Mouse (Mus musculus): Measurements from ENCODE around the gene Mcoln2.
"Not testable (repeated sequence)": the region's sequence is repeated elsewhere in the genome, so short reads cannot be mapped to it uniquely, and the experiment has no call there.

Gene Mcoln2

DNA sequence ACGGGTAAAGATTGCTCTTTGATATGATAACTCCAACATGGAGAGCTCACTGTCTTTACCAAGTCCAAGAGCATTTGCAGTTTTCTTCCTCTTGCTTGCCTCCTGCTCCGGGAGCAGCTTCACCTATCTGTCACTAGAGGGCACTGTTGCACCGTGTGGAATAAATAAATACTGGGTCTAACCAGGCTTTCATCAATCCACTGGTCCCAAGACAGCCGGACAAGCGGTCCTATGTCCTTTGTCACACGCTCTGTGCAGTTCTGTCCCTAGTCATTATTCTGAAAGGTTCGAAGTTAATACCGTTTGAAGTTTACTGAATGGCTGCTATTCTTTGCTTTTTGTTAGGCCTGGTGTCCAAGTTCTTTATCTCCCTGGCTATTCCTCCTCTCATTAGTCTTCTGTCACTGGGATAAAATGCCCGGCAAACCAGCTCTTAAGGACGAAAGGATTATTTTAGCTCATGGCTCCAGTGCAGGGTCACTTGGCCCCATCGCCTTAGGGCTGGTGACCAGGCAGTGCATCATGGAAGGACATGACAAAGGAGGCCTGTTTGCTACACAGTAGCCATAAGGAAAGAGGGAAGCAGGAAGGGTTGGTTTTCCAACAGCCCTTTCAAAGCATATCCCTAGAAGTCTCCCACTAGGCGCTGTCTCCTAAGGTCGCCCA lies 35.5 kb downstream of the Mcoln2 start:
- intact Hi-C loops (cut with DNase I) = loop anchor here (2.0 to 10.0 kb wide), 2 partner anchors 92 to 760 kb away; no protein-coding TSS in a partner anchor

DNA sequence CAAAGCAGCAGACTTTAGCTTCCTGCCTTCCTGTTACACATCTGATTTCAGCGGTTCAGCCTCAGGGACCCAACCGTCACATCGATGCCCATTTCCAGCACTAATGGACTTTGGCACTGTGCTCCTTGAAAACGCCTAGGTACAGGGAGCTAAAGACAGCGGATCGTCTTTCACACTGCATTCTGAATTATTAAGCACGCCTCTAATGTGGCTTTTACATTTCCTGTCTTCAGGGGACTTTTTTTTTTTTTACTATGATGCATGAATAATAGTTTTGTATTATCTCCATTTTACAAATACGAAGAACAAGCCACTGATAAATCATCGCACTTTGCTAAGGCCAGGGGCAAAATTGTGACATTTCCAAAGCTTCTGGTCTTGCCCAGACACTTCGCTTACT lies 36.4 kb downstream of the Mcoln2 start:
- intact Hi-C loops (cut with DNase I) = loop anchor here (10.0 kb wide), 1 partner anchor 759 kb away; no protein-coding TSS in a partner anchor

DNA sequence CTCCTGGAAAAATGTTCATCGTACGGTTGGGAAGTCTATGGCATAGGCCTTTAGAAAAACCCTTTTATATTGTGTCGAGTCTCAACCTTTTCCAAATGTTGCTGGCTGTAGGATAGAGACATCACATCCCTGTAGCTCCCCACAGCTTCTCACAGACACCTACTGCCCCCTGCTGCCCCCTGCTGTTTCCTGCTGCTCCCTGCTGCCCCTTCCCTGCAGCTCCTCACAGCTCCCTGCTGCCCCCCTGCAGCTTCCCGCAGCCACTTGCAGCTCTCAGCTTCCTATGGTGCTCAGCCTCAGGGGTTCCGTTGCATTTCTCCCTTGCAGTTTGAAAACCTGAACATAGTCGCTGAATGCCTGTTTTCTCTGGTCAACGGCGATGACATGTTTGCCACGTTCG lies 40.3 kb downstream of the Mcoln2 start:
- intact Hi-C loops (cut with DNase I) = loop anchor here (10.0 kb wide), 1 partner anchor 755 kb away; no protein-coding TSS in a partner anchor

DNA sequence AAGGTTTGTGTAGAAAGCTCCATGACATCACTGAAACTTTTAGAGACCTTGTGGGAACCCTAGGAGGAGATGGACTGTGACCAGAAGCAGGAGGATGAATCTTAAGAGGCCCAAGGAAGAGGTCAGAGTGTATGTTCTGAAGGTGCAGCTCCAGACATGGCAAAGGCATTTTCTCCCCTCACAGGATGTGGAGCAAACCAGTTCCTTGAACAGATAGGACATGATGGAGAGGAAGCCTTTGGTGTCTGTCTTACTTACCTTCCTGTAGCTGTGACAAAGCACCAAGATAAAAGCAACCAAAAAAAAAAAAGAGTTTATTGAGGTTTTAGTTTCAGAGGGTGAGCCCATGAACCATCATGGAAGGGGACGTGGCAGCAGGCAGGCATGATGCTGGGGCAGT lies 42.9 kb downstream of the Mcoln2 start:
- intact Hi-C loops (cut with DNase I) = no loop called here

DNA sequence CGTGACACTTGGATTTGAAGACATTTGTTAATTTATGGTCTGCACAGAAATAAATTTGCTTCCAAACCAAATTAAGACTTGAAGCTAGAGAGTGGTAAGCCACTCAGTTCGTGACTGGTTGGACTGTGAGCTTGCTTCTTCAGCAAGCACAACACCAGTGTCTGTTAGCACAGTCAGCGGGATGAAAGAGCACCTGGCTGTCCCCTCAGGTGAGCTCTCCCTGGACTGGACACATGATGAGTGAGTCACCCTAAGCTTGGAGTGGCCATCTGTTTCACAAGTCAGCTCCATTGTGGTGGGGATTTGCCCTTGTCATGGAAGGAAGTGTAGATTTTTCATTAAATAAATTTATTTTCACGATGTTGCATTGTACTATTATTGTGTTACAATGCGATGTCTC lies 45.5 kb downstream of the Mcoln2 start:
- intact Hi-C loops (cut with DNase I) = no loop called here

DNA sequence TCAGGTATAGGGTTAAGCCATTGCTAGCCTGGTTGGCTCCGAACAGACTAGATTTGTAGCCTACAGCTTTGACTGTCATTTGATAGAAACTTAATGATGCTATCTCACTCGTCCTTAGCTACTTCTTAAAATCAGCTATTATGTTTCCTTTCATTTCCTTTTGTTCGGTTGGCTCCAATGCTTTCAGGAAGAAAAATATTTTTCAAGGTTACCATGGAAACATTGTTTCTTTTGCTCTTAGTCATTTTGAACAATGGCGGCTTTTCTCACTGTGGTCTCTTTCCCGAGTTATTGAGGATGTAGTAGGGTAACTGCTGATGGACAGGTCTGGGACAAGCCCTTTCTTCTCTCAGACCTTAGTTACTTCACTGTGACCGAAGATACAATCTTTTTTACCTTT lies 46.7 kb downstream of the Mcoln2 start:
- intact Hi-C loops (cut with DNase I) = no loop called here

DNA sequence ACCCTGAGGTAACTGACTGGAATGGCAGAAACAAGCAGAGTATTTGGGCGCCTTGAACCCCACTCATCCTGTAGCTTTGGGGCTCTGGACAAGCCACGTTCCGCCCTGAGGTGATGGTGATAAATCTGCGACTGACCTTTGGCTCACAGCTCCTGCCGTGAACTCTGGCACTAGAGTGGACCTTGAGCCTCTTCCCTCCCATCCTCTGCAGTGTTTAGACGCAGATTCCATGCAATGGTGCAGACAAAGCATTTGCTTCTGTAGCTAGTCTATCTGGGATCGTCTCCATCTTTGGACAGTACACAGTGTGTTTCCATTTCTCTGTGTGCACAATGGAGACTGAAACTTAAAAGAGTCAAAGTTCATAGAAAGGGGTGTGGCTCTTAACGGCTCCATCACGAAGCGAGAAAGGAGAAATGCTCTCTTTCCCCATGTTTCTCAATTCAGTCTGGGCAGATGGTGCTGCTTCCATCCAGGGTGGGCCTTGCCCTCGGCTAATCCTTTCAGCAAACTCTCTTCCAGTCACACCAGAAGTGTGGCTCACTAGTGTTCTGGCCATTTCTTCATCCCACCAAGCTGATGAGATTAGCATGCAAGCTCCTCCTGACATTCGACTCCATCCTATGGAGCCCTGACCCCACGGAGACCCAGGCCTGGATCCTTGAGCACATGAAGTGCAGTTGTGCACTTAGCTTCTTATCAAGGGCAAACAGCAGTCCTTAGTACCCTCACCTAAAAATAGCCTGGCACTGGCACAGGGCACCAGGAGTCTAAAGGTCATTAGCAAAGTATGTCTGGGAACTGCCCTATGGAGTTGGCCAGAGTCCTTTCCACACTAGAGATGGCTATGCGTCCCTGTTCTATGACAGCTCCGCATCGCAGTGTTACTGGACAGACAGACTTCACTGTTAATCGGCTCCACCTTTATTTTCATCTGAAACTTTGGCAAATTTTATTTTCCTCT lies 47.4 kb downstream of the Mcoln2 start:
- intact Hi-C loops (cut with DNase I) = no loop called here

DNA sequence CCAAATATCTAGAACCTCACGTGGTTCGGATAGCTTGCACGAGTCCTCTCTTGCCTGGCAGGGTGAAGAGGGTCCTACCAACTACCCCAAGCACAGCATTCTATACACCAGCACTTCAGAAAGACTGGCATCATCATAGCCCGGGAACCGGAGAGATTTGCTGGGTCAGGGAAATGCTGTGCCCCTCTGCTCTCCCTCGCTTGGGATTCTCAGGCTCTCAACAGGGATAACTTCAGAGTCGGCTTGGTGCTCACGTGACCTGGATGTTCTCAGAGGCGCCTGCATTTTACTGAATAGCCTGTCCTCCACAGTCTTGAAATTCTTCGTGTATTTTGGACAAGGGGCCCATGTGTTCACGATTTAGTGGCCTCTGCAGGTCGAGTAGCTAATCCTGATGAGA lies 48.2 kb downstream of the Mcoln2 start:
- intact Hi-C loops (cut with DNase I) = no loop called here

DNA sequence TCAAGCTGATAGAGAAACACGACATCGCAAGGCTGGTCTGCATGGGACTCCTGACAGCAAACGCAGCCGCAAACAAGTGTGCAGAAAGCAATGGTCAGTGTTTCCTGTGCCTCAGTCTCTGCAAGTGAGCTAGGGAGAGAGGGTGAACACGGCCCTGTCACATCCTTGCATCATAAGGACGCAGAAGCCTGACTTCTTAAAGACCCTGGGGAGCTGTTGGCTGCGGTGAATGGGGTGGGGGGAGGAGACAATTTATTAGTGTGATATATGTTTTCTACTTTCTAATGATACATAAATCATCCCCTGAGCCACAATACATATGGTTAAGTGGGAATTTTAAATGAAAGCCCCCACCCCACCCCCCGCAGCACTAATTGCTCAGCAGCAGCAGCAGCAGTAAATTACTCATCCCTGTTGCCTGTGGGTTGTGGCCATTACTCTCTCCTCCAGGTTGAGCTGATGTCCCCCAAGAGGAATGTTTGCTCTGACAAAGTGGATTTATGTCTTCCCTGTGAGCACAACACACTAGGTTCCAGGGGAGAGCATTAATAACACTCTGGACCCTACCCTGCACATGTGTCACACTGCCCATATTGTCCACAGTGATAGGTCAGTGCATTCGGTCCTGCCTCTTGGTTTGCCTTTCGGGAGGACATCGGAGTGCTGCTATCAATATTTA lies 49.3 kb downstream of the Mcoln2 start:
- intact Hi-C loops (cut with DNase I) = no loop called here

DNA sequence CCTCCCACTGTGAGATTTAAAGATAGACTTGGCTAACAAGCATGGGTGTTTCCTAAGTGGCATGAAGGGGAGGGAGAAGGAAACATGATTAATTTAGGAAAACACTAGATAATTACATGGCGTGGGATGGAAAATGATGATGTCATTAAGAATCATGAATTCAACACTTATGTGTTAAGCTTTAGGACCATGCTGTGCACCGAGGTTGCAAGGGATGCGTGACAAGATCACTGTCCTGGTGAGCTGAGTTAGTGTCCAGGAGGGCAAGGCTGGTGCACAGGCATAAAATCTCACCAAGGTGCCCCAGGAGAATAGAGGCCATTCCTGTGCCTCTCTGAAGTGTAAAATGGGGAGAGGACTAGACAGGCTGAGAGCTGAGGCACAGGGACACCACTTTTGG lies 49.9 kb downstream of the Mcoln2 start:
- intact Hi-C loops (cut with DNase I) = no loop called here

DNA sequence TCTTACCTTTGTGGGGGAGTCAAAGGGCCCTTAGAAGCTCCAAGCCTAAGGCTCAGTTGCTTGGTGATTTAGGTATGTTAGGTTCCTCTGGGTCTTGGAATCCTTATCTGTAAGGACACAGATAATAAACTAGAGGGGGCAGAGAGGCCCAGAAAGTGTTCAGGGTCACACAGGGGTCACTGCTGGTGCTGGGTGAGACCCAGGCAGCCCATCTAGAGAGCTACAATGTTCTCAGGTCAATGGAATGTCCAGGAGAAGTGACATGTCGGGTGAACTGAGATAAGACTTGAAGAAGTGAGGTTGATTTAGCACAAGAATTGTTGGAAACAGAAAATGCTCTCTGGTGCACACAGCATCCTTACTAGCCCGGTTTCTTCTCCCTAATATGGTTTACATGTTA lies 54.7 kb downstream of the Mcoln2 start:
- intact Hi-C loops (cut with DNase I) = no loop called here

DNA sequence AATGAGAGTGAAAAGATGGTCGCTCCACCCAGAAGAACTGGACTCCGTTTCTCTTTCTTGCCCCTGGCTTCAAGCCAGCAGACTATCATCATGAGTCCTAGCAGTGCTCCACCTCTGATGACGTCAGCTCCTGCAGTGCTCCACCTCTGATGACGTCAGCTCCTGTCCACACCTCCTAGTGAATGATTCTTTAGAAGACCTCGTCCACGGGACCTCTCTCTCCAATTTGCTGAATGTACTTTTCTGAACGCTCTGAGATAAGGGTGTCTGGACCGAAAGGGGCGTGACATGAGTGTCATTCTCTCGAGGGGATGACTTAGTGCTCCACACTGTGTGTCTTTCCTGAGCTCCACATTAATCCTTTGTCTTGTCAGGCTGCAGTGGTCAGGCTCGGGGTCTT lies 55.7 kb downstream of the Mcoln2 start:
- intact Hi-C loops (cut with DNase I) = no loop called here

DNA sequence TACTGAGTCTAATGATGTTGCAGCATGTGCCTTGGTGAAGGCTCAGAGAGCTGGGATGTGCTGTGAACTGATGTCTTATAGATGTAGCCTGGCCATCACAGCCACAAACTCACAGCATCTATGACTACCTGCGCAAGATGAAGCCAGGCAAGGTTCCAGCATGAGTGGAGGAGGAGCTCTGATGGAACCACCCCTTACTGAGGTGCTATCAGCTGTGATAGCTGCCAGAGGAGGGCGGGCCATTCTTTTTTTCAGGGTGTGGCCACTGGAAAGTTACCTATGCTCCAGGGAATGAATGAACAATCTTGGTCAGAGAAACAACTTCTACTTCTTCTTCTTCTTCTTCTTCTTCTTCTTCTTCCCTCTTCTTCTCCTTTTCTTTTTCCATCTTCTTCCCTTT lies 57.0 kb downstream of the Mcoln2 start:
- intact Hi-C loops (cut with DNase I) = no loop called here

DNA sequence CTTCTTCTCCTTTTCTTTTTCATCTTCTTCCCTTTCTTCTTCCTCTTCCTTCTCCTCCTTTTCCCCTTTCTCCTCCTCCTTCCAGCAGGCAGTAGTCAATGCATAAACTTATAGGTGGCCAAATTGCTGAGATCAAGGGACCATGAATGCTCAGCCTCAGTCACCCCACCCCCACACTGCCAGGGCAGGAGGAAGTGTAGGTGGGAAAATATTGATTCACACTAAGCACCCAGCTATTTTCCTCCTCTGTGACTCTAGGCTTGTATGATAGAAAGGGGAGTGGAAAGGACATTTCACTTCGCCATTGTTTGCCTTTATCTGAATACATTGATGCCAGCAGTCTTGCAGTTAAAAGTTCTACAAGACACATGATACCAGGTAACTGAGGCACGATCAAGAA lies 57.8 kb downstream of the Mcoln2 start:
- intact Hi-C loops (cut with DNase I) = no loop called here

DNA sequence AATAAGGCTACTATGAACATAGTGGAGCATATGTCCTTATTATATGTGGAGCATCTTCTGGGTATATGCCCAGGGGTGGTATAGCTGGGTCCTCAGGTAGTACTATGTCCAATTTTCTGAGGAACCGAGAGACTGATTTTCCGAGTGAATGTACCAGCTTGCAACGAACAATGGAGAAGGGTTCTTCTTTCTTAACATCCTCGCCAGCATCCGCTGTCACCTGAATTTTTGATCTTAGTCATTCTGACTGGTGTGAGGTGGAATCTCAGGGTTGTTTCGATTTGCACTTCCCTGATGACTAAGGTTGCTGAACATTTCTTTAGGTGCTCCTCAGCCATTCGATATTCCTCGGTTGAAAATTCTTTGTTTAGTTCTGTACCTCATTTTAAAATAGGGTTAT lies 60.1 kb downstream of the Mcoln2 start:
- intact Hi-C loops (cut with DNase I) = not testable (repeated sequence)

DNA sequence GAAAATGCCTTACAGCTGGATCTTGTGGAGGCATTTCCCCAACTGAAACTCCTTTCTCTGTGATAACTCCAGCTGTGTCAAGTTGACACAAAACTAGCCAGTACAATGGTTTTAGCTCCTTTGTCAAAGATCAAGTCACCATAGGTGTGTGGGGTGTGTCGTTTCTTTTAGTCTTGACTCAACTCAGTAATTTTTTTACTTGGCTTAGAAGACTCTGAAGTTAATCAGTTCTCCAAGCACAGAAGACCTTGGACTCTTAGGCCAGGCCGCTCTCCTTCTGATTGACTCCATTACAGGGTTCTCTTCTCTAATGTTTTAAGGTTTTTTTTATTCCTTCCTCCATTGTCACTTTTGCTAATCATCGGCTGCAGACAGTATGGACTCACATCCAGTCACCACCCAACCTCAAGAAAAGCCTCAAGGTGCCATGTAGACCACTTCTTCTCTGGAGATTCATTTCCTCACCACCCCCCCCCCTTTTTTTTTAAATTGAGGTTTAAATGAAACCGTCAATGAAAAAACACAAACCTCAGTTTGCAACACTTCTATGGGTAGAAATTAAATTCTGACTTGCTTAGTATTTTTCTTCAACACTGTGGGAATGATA lies 61.6 kb downstream of the Mcoln2 start:
- intact Hi-C loops (cut with DNase I) = no loop called here

DNA sequence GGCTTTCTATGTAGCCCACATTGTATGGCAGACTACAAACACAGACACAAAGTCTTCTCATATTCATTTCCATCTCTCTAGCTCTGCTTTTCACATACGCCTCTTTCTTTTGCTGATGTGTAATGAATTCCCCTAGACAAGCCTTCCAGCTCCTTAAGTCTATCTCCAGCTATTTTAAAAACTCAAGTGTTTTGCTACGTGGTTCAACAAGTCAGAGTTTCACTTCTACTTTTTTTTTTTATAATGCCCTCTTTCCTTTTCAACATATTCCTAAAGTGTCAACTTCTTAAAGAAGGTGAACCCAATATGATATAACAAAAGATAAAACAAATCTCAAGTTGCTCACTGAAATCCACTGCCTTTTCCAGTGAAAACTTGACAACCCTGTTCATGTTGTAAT lies 62.3 kb downstream of the Mcoln2 start:
- intact Hi-C loops (cut with DNase I) = no loop called here

DNA sequence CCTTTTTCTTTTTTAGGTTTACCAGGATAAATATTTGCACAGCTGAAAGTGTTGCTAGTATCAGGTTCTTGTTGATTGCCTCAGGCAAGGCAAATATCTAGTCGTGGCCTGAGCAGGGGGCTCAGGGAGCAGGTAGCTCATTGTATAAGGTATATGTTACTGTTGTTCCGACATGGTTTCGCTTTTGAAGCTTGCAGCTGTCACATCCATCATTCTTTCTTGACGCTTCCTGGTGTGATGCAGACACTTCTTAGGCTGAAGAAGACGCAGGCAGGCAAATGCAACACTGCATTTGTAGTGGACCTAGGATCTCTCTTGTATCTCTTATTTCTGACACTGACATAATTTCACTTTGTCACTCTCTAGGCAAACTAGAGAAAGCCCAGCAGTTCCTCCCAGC lies 63.7 kb downstream of the Mcoln2 start:
- intact Hi-C loops (cut with DNase I) = no loop called here

DNA sequence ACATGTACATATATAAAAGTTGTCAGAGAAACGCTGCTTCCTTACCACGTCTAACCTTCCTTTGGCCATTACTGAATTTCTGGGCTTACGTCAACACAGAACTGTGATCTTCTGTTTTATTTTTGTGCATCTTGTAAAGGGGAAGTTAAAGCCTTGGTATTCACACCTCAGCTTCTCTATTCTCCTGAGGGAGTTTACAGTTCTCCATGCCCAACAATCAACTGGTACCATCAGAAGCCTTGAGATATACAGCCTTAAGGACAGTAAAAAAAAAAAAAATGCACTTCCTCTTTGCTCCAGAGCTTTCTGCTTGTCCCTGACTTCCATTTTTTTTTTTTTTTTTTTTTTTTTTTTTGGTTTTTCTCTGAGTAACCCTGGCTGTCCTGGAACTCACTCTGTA lies 66.9 kb downstream of the Mcoln2 start:
- intact Hi-C loops (cut with DNase I) = no loop called here

DNA sequence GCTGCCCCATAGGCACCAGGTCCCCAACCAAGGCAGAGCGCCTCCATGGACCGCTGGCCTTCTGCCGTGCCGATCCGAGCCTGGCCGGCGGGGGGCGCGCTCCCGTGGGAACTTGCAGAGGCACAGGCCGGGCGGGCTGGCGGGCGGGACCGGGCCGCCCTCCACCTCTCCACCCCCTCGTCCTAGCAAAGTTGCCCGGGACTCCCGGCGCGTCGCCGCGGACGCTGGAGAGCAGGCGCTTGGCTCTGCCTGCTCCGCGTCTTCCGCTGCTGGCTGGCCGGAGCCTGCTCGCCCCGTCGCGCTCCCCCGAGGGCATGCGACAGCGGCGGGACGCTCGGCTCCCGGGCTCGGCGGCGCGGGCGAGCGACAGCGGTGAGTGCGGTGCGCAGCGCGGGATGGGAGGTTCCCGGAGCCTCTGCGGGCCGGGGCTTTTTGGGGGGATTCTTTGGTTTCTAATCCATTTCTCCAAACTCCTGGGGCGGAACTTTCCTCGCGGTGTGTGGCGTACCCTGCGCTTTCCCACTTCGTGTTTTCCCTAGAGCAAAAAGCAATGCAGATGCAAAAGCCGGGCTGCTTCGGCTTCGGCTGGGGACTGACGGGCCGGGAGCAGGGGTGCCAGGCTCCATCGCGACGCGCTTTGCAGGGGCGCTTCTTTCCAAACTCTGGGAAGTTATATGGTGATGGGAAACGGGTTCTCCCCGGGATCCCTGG lies 71.3 kb downstream of the Mcoln2 start, which contains the start of gene Lpar3:
TSS of gene Lpar3 (plus strand) at position 188 of the 711 bp plus-strand sequence.
- intact Hi-C loops (cut with DNase I) = no loop called here

DNA sequence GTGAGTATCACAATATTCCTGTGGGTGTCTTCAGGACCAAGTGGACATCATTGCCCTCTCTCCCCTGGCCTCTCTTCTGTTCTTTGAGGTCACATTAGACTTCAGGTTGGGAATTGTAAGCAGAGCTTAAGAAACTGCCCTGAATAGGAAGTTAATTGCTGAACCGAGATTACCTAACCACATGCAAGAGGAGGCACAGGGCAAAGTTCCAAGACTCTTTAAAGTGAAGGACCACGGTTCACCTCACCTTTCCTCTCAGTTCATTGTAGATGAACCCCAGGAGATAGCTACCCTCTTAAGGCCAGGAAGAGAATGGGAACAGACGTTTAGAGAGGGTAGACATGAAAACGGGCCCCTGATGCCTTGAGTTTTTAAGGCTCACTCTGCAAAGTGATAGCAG lies 74.6 kb downstream of the Mcoln2 start:
- intact Hi-C loops (cut with DNase I) = no loop called here
